Mouse (Mus musculus): ENCODE results near the gene Asap2. TPM values are rescaled to one million over a fixed set of nuclear protein-coding genes. Genes with fewer than 3 reads are reported as not detected.

The Asap2 gene
- polyA plus RNA-seq, 1 experiment: 13.9 TPM

- no peak overlapping the region for H3K27ac ChIP-seq (ENCODE audit: insufficient read depth, low read length)
- H3K9me3 ChIP-seq (replicated peaks; ENCODE audit: control insufficient read depth, insufficient read depth, low read length, poor library complexity, severe bottlenecking): no peaks in the 10 kb centered on the region
- H3K4me1 ChIP-seq (ENCODE audit: control insufficient read depth, insufficient read depth, low read length): peaks cover 15% of the 10 kb centered on the region
- TF ChIP-seq POLR2A (IDR thresholded peaks at IDR 0.05; ENCODE audit: insufficient read depth, low read length): no peak
- no peaks in the 10 kb centered on the region for H3K27me3 ChIP-seq (ENCODE audit: control insufficient read depth, insufficient read depth, low read length, poor library complexity, severe bottlenecking)
- H3K4me3 ChIP-seq (ENCODE audit: low read depth, low read length): no peak overlapping the region
- no peak overlapping the region for H3K9ac ChIP-seq (ENCODE audit: low read depth, poor library complexity, severe bottlenecking)
- no peaks in the 10 kb centered on the region for H3K36me3 ChIP-seq (ENCODE audit: control insufficient read depth, insufficient read depth, low read length, poor library complexity, severe bottlenecking)
Measured at GRCm38 (mm10) chr12:21163706-21164105, 173.4 kb downstream of the Asap2 start.

DNA sequence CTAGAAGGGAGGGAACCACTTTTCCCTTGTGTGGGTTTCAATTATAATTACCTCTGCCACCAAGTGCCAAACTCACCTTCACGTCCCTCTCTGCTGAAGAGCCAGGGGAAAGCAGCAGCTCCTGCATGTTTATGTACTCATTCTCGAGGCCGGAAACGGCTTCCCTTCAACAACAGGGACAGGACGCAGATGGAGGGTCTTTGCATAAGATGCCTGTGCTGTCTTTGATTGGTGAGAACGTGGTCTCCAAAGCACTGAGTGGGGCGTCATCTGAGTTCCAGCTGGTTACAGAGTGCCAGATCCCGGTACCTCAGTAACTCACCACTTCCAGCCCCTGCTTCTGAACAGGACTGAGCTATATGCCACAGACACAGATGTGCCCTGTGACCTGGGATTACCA lies 174.0 kb downstream of the Asap2 start:
- Histone ChIP-seq H3K4me1 (ENCODE audit: control insufficient read depth, insufficient read depth, low read length) (peaks cover 17% of the 10 kb centered on the region), H3K27me3 (ENCODE audit: control insufficient read depth, insufficient read depth, low read length, poor library complexity, severe bottlenecking) (no peaks in the 10 kb centered on the region), H3K9ac (ENCODE audit: low read depth, poor library complexity, severe bottlenecking) (no peak overlapping the region), H3K27ac (ENCODE audit: insufficient read depth, low read length) (no peak overlapping the region), H3K4me3 (ENCODE audit: low read depth, low read length) (no peak overlapping the region), H3K36me3 (ENCODE audit: control insufficient read depth, insufficient read depth, low read length, poor library complexity, severe bottlenecking) (no peaks in the 10 kb centered on the region), H3K9me3 (replicated peaks; ENCODE audit: control insufficient read depth, insufficient read depth, low read length, poor library complexity, severe bottlenecking) (no peaks in the 10 kb centered on the region)
- no peak for TF ChIP-seq EP300 (IDR thresholded peaks at IDR 0.05; ENCODE audit: insufficient read depth, low read depth, low read length)
- TF ChIP-seq CTCF (IDR thresholded peaks at IDR 0.05; ENCODE audit: low read depth, low read length): no peak
- no peak for TF ChIP-seq POLR2A (IDR thresholded peaks at IDR 0.05; ENCODE audit: insufficient read depth, low read length)

DNA sequence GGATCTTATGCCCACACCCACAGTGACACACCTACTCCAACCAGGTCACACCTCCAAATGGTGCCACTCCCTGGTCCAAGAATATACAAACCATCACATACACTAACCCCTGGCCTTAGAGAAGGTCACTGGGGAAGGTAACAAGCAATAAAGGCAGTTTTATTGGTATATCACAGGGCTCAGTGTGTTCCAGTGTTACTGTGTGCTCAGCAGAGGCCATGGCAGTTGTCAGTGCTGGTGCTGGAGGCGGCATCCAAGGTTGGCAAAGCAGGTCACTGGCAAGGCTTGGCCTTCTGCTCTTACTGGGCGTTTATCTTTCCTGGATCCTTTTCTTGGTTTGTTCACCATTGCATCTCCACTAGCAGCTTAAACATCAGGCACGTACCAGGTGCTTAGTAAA lies 174.9 kb downstream of the Asap2 start:
- no peak overlapping the region for H3K9ac ChIP-seq (ENCODE audit: low read depth, poor library complexity, severe bottlenecking)
- H3K4me1 ChIP-seq (ENCODE audit: control insufficient read depth, insufficient read depth, low read length): peaks cover 14% of the 10 kb centered on the region
- H3K27ac ChIP-seq (ENCODE audit: insufficient read depth, low read length): no peak overlapping the region
- no peaks in the 10 kb centered on the region for H3K9me3 ChIP-seq (replicated peaks; ENCODE audit: control insufficient read depth, insufficient read depth, low read length, poor library complexity, severe bottlenecking)
- no peaks in the 10 kb centered on the region for H3K36me3 ChIP-seq (ENCODE audit: control insufficient read depth, insufficient read depth, low read length, poor library complexity, severe bottlenecking)
- H3K4me3 ChIP-seq (ENCODE audit: low read depth, low read length): no peak overlapping the region
- TF ChIP-seq EP300 (IDR thresholded peaks at IDR 0.05; ENCODE audit: insufficient read depth, low read depth, low read length) (no peak), CTCF (IDR thresholded peaks at IDR 0.05; ENCODE audit: low read depth, low read length) (no peak), POLR2A (IDR thresholded peaks at IDR 0.05; ENCODE audit: insufficient read depth, low read length) (no peak)
- no peaks in the 10 kb centered on the region for H3K27me3 ChIP-seq (ENCODE audit: control insufficient read depth, insufficient read depth, low read length, poor library complexity, severe bottlenecking)

DNA sequence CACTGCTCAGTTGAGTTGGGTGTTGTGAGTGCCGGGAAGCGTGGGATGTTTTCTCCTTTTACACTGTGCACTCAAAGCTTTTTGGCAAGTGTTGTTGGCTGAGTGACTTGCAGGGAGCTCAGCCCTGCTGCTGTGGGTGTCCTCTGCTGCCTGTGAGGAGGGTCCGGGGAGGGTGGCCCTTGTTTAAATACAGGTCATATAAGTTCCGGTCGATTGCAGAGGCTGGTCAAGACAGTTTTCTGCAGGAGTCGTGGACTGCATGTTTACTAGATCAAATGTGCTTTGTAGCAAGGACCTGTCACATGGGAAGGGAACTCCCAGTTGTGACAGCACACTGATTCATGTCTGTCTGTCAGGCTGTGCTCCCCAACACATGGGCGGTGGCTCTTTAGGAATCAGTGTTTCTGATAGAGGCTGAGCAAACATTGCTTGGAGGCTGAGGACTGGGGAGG lies 175.7 kb downstream of the Asap2 start:
- Histone ChIP-seq H3K4me3 (ENCODE audit: low read depth, low read length) (no peak overlapping the region), H3K9me3 (replicated peaks; ENCODE audit: control insufficient read depth, insufficient read depth, low read length, poor library complexity, severe bottlenecking) (no peaks in the 10 kb centered on the region), H3K9ac (ENCODE audit: low read depth, poor library complexity, severe bottlenecking) (no peak overlapping the region), H3K4me1 (ENCODE audit: control insufficient read depth, insufficient read depth, low read length) (peaks cover 14% of the 10 kb centered on the region), H3K27ac (ENCODE audit: insufficient read depth, low read length) (no peak overlapping the region), H3K36me3 (ENCODE audit: control insufficient read depth, insufficient read depth, low read length, poor library complexity, severe bottlenecking) (no peaks in the 10 kb centered on the region), H3K27me3 (ENCODE audit: control insufficient read depth, insufficient read depth, low read length, poor library complexity, severe bottlenecking) (no peaks in the 10 kb centered on the region)
- TF ChIP-seq EP300 (IDR thresholded peaks at IDR 0.05; ENCODE audit: insufficient read depth, low read depth, low read length): no peak
- no peak for TF ChIP-seq CTCF (IDR thresholded peaks at IDR 0.05; ENCODE audit: low read depth, low read length)
- no peak for TF ChIP-seq POLR2A (IDR thresholded peaks at IDR 0.05; ENCODE audit: insufficient read depth, low read length)

DNA sequence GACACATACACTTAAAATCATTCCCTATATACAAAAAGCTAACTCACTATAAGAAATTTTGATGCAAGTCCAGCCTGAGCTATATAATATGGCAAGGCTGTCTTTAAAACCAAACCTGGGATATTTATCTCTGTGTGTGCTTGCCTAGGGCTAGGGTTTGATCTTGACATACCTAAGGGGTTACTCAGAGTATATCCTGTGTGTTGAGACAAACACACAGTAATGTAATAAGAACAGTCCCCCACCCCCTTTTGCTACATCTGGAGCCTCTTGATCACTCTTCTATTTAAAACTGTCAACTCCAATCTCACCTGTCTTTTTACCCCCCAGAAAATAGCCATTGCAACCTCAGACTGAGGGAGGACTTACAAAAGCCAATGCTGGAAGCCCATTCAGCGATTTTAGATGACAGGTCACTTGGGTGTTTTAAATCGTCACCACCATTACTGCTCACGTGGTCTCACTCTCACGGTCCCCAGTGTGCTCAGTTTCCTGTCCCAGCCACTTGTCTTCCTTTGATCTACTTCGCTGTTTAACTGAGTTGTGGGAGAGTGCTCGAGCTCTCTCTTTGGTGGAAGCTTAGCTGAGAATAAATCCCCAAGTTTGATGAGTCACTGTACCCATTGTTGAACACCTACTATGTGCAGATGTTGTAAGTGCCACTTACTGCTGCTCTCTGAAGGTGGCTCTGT lies 176.8 kb downstream of the Asap2 start:
- Histone ChIP-seq H3K9me3 (replicated peaks; ENCODE audit: control insufficient read depth, insufficient read depth, low read length, poor library complexity, severe bottlenecking) (no peaks in the 10 kb centered on the region), H3K9ac (ENCODE audit: low read depth, poor library complexity, severe bottlenecking) (peak overlapping the region; percentile 26; the same call in 1 of the 2 replicates), H3K36me3 (ENCODE audit: control insufficient read depth, insufficient read depth, low read length, poor library complexity, severe bottlenecking) (no peaks in the 10 kb centered on the region), H3K27me3 (ENCODE audit: control insufficient read depth, insufficient read depth, low read length, poor library complexity, severe bottlenecking) (no peaks in the 10 kb centered on the region), H3K27ac (ENCODE audit: insufficient read depth, low read length) (peak overlapping the region; percentile 90), H3K4me1 (ENCODE audit: control insufficient read depth, insufficient read depth, low read length) (peaks cover 14% of the 10 kb centered on the region), H3K4me3 (ENCODE audit: low read depth, low read length) (no peak overlapping the region)
- TF ChIP-seq POLR2A (IDR thresholded peaks at IDR 0.05; ENCODE audit: insufficient read depth, low read length): no peak
- no peak for TF ChIP-seq CTCF (IDR thresholded peaks at IDR 0.05; ENCODE audit: low read depth, low read length)
- TF ChIP-seq EP300 (IDR thresholded peaks at IDR 0.05; ENCODE audit: insufficient read depth, low read depth, low read length): no peak

GRCm38 (mm10) chr12:21167741-21168140 lies 177.5 kb downstream of the Asap2 start:
- H3K36me3 ChIP-seq (ENCODE audit: control insufficient read depth, insufficient read depth, low read length, poor library complexity, severe bottlenecking): no peaks in the 10 kb centered on the region
- no peaks in the 10 kb centered on the region for H3K27me3 ChIP-seq (ENCODE audit: control insufficient read depth, insufficient read depth, low read length, poor library complexity, severe bottlenecking)
- peak; percentile 97 for TF ChIP-seq EP300 (IDR thresholded peaks at IDR 0.05; ENCODE audit: insufficient read depth, low read depth, low read length)
- TF ChIP-seq POLR2A (IDR thresholded peaks at IDR 0.05; ENCODE audit: insufficient read depth, low read length): no peak
- no peak overlapping the region for H3K9ac ChIP-seq (ENCODE audit: low read depth, poor library complexity, severe bottlenecking)
- peaks cover 14% of the 10 kb centered on the region for H3K4me1 ChIP-seq (ENCODE audit: control insufficient read depth, insufficient read depth, low read length)
- H3K9me3 ChIP-seq (replicated peaks; ENCODE audit: control insufficient read depth, insufficient read depth, low read length, poor library complexity, severe bottlenecking): no peaks in the 10 kb centered on the region
- H3K27ac ChIP-seq (ENCODE audit: insufficient read depth, low read length): peak overlapping the region; percentile 90
- H3K4me3 ChIP-seq (ENCODE audit: low read depth, low read length): no peak overlapping the region

All from ES-Bruce4 (cell line).